Mouse (Mus musculus) ES-Bruce4 (cell line): ENCODE measurements around the gene Swi5. TPM values are rescaled to one million over a fixed set of nuclear protein-coding genes. Genes with fewer than 3 reads are reported as not detected.

Experiments used
- H3K27ac ChIP-seq: 2 replicates; pipeline ENCODE4 v1.5.1; 2012; ENCODE audit warnings: low read length, inconsistent platforms; ENCODE audit not compliant: insufficient read depth
- H3K27me3 ChIP-seq: 2 replicates; pipeline ENCODE4 v1.6.1; 2012; ENCODE audit warnings: mild to moderate bottlenecking, low read length, inconsistent platforms; ENCODE audit not compliant: control insufficient read depth, poor library complexity, insufficient read depth, severe bottlenecking
- H3K36me3 ChIP-seq: 2 replicates; pipeline ENCODE4 v1.6.1; 2012; ENCODE audit warnings: inconsistent platforms, mild to moderate bottlenecking, low read length, moderate library complexity; ENCODE audit not compliant: control insufficient read depth, poor library complexity, insufficient read depth, severe bottlenecking
- H3K4me1 ChIP-seq: one replicate; pipeline ENCODE4 v1.8.1; 2011; ENCODE audit warnings: low read length; ENCODE audit not compliant: control insufficient read depth, insufficient read depth
- H3K4me3 ChIP-seq: 2 replicates; pipeline ENCODE4 v1.5.1; 2011; ENCODE audit warnings: low read depth, mild to moderate bottlenecking, low read length
- H3K9ac ChIP-seq: 2 replicates; pipeline ENCODE4 v1.6.1; 2012; ENCODE audit warnings: low read depth, mild to moderate bottlenecking, inconsistent platforms; ENCODE audit not compliant: poor library complexity, severe bottlenecking
- H3K9me3 ChIP-seq: replicated peaks from 2 replicates; pipeline ENCODE4 v1.6.1; 2012; ENCODE audit warnings: mild to moderate bottlenecking, low read length, inconsistent platforms; ENCODE audit not compliant: control insufficient read depth, poor library complexity, insufficient read depth, severe bottlenecking
- CTCF ChIP-seq: IDR thresholded peaks from one replicate; pipeline ENCODE4 v1.8.1; 2011; ENCODE audit warnings: low read depth, low read length
- EP300 ChIP-seq: IDR thresholded peaks from 2 replicates; pipeline ENCODE4 v1.6.1; 2011; ENCODE audit warnings: low read depth, low read length; ENCODE audit not compliant: insufficient read depth
- POLR2A ChIP-seq: IDR thresholded peaks from one replicate; pipeline ENCODE4 v1.8.1; 2011; ENCODE audit warnings: low read length; ENCODE audit not compliant: insufficient read depth
- polyA plus RNA-seq: library from polyadenylated mRNA; stranded (reverse); fragments of >200 nt; gene quantifications from 2 replicates; pipeline ENCODE4 v1.2.4, GENCODE M21; 2011; ENCODE audit warnings: low read depth; ENCODE audit not compliant: missing spikeins, insufficient read depth, insufficient read length

The Swi5 gene
- polyA plus RNA-seq, 1 experiment: 553 TPM

DNA sequence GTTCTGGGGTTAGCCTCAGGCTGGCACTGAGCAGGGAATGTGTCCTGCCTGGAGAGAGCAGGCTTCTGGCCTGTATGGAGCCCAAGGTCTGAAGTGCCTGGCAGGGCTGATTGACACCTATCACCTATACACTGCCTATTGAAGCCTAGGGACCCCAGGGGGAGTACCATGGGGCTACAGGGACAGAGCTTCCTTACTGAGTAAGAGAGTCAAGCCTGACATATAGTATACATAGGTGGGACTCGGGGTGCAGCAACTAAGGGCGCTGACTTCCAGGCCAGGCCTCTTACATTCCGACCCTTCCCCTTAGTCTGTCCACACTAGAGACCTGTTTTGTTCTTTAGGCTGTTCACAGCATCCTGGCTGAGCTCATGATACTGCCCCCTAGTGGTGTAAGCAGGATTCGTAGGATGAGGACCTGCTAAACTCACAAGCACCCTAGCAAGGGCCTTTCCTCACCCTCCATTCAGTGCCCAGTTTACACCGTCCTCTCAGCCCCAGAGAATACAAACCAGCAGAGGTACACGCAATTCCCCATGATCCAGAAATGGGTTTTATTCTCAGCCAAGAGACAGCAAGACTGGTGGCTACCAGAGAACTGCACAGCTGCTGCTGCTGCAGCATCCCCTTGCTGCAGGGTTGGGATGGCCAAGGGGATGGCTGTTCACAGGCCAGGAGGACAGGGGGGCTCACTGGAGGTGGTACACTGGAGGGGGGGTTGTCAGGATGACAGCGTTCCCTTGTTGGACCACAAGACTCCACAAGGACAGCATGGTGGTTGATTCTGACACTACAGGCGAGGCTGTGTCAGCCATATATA is 20.3 kb upstream of the Swi5 start:
- Histone ChIP-seq H3K9ac (no peak overlapping the region), H3K27me3 (no peaks in the 10 kb centered on the region), H3K4me3 (no peak overlapping the region), H3K4me1 (no peaks in the 10 kb centered on the region), H3K36me3 (no peaks in the 10 kb centered on the region), H3K27ac (no peak overlapping the region), H3K9me3 (no peaks in the 10 kb centered on the region)
- TF ChIP-seq POLR2A (no peak), CTCF (peak; percentile 81)

DNA sequence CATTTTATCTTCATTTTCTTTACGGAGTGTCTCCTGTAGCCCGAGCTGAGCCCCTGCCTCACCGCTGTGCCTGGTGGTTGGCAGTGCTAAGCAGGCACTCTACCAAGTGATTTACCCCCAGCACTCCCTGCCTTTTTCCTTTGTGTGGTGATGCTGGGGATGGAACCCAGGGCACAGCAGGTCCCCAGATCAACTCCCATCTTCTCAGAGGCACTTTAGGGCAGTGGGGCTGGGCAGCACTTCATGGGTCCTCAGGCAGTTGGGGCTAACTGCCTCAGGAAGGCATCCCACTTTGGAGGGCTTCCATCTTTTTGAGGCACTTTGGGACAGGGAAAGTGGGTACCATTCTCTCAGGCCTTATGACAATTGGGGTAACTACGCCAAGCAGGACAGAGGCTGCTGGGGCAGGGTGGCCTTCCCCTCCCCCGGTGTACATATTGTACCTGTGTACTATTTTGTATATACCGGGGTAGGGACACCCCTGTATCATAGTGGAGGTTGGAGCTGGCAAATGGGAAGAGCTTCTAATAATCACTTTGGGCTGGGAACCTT is 19.4 kb upstream of the Swi5 start:
- H3K27me3 ChIP-seq: no peaks in the 10 kb centered on the region
- no peaks in the 10 kb centered on the region for H3K4me1 ChIP-seq
- no peaks in the 10 kb centered on the region for H3K36me3 ChIP-seq

DNA sequence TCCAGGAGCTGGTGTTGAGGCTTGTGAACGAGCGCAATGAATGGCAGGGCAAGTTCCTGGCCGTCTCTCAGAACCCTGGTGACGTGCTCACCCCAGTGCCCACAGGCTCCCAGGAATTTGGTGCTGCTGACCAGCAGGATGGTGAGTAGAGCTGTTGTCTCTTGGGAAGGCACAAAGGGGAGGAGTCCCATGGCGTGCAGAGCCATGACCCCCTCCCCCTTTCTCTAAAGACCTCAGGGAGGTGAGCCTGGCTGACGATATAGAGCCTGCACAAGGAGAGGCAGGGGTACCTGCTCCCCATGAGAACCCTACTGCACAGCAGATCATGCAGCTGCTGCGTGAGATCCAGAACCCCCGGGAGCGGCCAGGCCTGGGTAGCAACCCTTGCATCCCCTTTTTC is 18.3 kb upstream of the Swi5 start:
- no peak overlapping the region for H3K27ac ChIP-seq

More for the DNA sequence above, 19.4 kb upstream of the Swi5 start:
- H3K9ac ChIP-seq: no peak overlapping the region
- H3K27ac ChIP-seq: no peak overlapping the region
- TF ChIP-seq CTCF: no peak
- TF ChIP-seq POLR2A: no peak
- TF ChIP-seq EP300: no peak
- H3K9me3 ChIP-seq: no peaks in the 10 kb centered on the region
- no peak overlapping the region for H3K4me3 ChIP-seq

DNA sequence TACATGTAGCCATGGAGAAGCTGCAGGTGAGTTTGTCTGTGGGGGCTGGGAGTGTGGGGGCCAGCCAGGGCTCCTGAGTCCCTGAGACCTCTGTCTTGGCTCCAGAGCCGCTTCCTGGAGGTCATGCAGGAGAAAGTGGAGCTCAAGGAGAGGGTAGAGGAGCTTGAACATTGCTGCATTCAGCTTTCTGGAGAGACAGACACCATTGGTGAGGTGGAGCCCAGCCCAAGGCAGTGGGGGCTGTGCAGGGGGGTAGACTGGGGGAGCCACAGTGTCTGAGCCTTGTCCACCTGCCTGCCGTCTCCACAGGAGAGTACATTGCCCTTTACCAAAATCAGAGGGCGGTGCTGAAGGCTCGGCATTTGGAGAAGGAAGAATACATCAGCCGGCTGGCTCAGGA is 17.8 kb upstream of the Swi5 start:
- Histone ChIP-seq H3K4me1 (no peaks in the 10 kb centered on the region), H3K27ac (no peak overlapping the region), H3K4me3 (no peak overlapping the region), H3K36me3 (no peaks in the 10 kb centered on the region), H3K9me3 (no peaks in the 10 kb centered on the region), H3K27me3 (no peaks in the 10 kb centered on the region), H3K9ac (no peak overlapping the region)
- TF ChIP-seq POLR2A (no peak), CTCF (no peak), EP300 (no peak)

More for the DNA sequence above, 18.3 kb upstream of the Swi5 start:
- Histone ChIP-seq H3K4me1 (no peaks in the 10 kb centered on the region), H3K9ac (no peak overlapping the region), H3K36me3 (no peaks in the 10 kb centered on the region), H3K27me3 (no peaks in the 10 kb centered on the region), H3K9me3 (no peaks in the 10 kb centered on the region), H3K4me3 (no peak overlapping the region)
- TF ChIP-seq CTCF: no peak
- no peak for TF ChIP-seq EP300
- TF ChIP-seq POLR2A: no peak

DNA sequence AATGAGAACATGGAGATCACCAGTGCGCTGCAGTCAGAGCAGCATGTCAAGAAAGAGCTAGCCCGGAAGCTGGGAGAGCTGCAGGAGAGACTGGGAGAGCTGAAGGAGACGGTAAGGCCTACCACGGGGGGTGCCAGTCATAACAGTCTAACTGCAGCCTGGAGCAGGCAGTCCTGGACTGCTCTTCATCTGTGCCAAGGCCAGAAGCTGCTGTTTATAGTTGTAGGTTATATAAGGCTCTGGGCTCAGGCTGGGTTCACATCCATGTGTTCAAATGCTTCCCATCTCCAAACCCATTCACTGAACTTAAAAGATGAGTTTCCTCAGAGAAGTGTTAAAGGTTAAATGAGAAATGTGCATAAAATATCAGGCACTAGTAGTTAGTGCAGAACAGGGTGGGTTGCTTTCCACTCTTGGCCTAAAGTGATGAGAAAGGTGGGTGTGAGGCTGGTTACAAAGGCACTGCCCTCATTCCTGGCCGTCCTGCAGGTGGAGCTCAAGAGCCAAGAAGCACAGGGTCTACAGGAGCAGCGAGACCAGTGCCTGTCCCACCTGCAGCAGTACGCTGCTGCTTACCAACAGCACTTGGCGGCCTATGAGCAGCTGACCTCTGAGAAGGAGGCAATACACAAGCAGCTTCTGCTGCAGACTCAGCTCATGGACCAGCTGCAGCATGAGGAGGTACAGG is 16.4 kb upstream of the Swi5 start:
- H3K9me3 ChIP-seq: no peaks in the 10 kb centered on the region
- H3K4me1 ChIP-seq: no peaks in the 10 kb centered on the region
- H3K36me3 ChIP-seq: no peaks in the 10 kb centered on the region
- H3K9ac ChIP-seq: no peak overlapping the region
- no peak overlapping the region for H3K27ac ChIP-seq
- no peaks in the 10 kb centered on the region for H3K27me3 ChIP-seq
- no peak overlapping the region for H3K4me3 ChIP-seq
- no peak for TF ChIP-seq POLR2A
- TF ChIP-seq EP300: 0 out of 2 replicates have a peak, but pooled peaks have one; percentile 8
- TF ChIP-seq CTCF: peak; percentile 96

DNA sequence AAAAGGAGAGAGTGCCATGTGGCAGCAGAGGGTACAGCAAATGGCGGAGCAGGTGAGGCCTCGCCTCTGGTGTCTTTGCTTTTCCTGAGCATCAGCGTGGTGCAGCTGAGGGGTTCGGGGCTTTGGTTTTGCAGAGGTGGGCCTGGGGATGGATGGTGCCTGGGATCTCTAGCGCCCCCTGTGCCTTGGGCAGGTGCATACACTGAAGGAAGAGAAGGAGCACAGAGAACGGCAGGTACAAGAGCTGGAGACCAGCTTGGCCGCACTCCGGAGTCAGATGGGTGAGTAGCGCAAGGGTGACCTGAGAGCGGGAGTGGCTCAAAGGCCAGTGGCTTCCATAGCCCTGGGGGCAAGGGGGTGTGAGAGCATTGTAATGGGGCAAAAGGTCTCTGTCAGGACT is 15.1 kb upstream of the Swi5 start:
- Histone ChIP-seq H3K9ac (no peak overlapping the region), H3K9me3 (no peaks in the 10 kb centered on the region), H3K36me3 (peaks cover 4% of the 10 kb centered on the region), H3K27ac (no peak overlapping the region), H3K4me1 (no peaks in the 10 kb centered on the region), H3K27me3 (no peaks in the 10 kb centered on the region), H3K4me3 (no peak overlapping the region)
- TF ChIP-seq CTCF (peak; percentile 25), POLR2A (no peak), EP300 (no peak)
